Mouse (Mus musculus) kidney, postnatal 4 days (tissue): ENCODE results near the gene Gcc2.
A peak's percentile ranks its signal among the peaks of the same experiment; 100 is the strongest.
"Not testable (repeated sequence)": the region's sequence is repeated elsewhere in the genome, so short reads cannot be mapped to it uniquely, and the experiment has no call there.

Experiments
- DNase-seq, 2 experiments: peaks; one replicate each; pipeline ENCODE4 v3.0.0; 2021; ENCODE audit warnings: mixed read lengths in 2 of 2

The Gcc2 gene

GRCm38 (mm10) chr10:58231779-58232640 is 23.3 kb upstream of the Gcc2 start:
- DNase-seq = peak; percentile 63 to 71

DNA sequence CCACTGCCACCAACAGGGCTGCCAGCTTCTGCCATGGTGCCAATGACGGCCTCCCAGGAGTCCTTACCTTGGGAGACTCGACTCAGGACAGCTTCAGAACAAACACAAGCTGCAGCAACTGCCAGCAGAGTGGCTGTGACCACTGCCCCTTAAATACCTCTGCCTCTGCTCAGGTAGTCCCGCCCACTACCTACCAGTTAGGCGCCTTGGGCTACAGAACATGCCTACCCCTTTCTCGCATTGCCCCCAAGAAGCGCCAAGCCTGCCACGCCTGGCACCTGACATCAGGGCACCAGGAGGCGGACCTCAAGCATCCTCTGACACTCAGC is 22.7 kb upstream of the Gcc2 start, which contains the start of gene Duxf3:
Gene Duxf3, minus strand, starts transcription at position 35 of the 329 bp plus-strand sequence.
- DNase-seq = not testable (repeated sequence)

GRCm38 (mm10) chr10:58233054-58233739 is 22.1 kb upstream of the Gcc2 start:
- not testable (repeated sequence) for DNase-seq

DNA sequence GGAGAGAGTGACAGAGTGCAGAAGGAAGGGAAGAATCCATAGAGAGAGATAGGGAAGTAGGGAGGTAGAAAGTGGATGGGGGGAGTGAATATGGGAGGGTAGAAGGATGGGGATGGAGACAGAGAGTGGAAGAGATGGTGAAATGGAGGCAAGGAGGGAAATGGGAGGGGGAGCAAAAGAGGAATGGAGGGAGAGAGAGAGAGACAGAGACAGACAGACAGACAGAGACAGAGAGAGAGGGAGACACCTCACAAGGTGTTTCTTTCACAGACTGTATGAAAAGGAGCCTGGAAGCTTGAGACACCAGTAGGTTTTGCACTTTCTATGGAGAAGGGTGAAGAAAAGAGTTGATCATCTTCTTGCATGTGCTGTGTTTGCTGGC is 21.6 kb upstream of the Gcc2 start:
- DNase-seq = not testable (repeated sequence)

GRCm38 (mm10) chr10:58234985-58235384 is 20.3 kb upstream of the Gcc2 start:
- not testable (repeated sequence) for DNase-seq

GRCm38 (mm10) chr10:58236613-58237012 is 18.7 kb upstream of the Gcc2 start, which contains the start of gene Gm4981:
Gm4981 (minus strand) TSS chr10:58236701.
- DNase-seq = no peak

DNA sequence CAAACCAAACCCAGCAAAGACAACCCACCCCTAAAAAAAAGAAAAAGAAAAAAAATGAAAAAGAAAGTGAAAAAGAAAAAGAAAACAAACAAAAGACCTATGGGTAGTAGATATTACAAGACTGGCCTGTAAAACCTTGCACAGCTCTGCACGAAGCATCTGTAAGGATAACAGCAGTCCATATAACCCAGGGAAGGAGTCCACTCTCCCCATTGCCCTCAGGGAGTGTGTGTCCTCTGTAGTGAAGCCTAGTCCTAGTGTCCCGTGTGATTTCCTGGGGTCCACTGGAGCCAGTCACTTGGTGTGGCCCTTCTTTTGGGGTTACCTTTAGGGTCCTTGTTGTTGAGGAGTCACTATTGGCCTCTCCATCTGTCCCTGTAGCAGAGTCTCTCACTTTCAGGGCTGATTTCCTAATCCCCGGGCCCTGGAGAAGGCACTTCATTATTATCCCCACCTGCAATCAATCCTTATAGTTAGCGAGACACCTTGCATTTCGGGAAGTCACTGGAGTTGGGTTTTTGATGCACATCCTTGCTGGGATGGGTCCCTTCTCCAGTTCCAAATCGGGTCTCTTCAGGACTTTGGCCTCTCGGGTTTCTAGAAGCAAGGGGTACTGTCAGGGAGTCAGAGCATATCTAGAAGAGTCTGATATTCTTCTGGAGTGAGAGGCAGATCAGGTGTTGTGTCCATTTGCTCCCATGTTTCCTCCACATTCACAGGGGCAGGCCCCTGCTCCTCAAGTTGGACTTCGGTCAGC is 16.1 kb upstream of the Gcc2 start:
- DNase-seq = peak; percentile 47 to 53

DNA sequence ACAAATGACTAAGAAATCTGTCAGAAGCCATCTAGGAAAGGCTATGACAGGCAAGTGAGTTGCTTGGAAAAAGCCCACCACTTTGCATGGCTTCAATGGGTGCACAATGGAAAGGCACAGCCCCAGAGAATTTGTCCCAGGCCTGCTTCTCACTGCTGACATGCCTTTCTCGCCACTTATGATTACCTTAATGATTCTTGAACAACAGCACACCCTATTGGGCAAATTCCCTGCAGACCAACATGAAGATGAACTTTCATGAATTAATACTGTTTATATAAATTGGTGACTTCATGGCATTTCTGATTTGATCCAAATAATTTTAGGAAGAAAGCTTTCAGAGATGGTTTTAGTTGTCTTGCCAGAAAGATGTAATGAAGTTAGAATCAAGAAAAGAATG is 5.8 kb upstream of the Gcc2 start:
- DNase-seq = no peak

DNA sequence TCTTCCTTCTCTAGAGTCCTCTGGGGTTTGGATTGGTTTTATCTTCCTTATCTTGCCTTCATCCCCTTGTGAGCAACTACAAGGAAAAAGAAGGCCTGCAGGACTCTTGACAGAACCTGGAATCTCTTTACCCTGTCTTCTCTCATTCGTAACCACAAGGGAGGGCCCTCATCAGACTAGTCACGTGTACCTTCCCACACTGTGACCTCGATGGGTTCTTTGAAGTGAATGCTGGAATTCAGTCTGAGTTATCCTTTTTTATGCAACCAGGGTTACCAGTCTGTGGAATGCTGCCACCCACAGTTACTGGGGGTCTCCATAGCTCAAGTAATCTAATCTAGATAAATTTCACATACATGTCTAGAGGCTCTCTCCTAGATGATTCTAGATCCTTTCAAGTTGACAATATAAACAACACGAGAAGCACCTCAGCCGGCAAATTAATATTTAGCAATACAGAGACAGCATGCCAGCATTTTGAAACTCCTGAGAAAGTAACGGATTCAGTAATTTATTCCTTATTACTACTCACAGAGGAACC is 592 bp upstream of the Gcc2 start:
- DNase-seq = no peak

DNA sequence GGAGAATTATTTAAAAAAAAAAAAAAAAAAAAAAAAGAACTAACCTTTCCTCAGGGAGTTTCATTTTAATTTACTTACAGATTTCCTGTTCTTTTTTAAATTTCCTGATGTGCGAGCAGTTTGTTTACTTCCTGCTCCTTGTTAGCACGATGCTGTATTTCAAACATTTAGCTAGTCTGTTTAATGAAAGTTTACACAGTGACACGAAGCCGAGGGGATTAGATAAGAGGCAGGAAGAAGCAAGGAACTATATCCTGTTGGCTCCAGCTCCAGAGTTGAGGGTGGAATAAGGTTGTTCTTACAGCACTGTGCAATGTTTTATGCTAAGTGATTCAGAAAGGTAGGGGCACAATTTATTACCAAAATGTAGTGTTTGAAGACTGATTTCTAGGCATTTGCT is 657 bp downstream of the Gcc2 start:
- DNase-seq = no peak

DNA sequence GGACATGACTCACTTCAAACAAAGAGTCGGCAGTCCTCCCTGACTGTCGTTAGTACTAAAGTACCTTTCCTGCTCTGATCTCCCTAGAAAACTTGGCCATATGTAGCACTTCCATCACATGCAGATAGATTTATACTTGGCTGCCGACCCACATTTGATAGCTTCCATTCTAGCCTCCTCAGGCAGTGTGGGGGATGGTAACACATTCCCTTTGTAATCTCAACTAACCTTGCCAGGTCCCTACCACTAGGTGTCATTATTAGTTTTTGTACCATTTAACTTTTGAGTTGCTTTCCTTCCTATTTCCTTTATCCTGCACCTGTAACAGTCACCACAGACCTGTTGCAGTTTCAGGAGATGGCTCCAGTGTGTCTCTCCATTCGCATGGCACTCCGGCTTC is 3.2 kb downstream of the Gcc2 start:
- no peak for DNase-seq

GRCm38 (mm10) chr10:58282238-58282637 is 26.9 kb downstream of the Gcc2 start:
- no peak for DNase-seq

GRCm38 (mm10) chr10:58290742-58291141 is 35.4 kb downstream of the Gcc2 start:
- no peak for DNase-seq

- DNase-seq = no peak
These were observed 38.9 kb downstream of the Gcc2 start for GRCm38 (mm10) chr10:58294246-58294645.

- no peak for DNase-seq
These were observed 40.3 kb downstream of the Gcc2 start for GRCm38 (mm10) chr10:58295605-58296004.

- DNase-seq = no peak
These were observed 49.7 kb downstream of the Gcc2 start for GRCm38 (mm10) chr10:58304996-58305395.

GRCm38 (mm10) chr10:58306897-58307296 is 51.6 kb downstream of the Gcc2 start:
- no peak for DNase-seq

- no peak for DNase-seq
These were observed 55.5 kb downstream of the Gcc2 start for GRCm38 (mm10) chr10:58310791-58311190.

- no peak for DNase-seq
These were observed 57.6 kb downstream of the Gcc2 start for GRCm38 (mm10) chr10:58312887-58313286.

DNA sequence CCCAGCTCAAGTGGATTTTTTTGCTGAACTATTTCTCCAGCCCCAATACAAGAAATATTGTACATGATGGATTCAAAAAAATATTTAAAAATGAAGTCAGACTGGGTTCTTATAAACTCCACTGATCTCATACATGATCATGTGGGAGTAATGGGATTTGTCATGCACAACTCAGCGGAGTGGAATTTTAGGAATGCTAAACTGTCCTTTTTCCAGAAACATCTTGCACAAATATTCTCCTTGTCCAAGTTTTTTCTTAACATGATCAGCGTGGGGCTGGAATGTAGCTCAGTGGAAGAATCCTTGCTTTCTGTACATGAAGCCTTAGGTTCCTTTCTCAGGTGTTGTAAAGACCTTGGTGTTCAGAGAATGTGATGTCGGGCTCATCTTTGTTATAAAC is 65.6 kb downstream of the Gcc2 start:
- no peak for DNase-seq

GRCm38 (mm10) chr10:58322361-58323027 is 67.2 kb downstream of the Gcc2 start:
- DNase-seq = no peak
